Comparison of ENCODE assay signal across 8 mouse cellular contexts in the genomic region with DNA sequence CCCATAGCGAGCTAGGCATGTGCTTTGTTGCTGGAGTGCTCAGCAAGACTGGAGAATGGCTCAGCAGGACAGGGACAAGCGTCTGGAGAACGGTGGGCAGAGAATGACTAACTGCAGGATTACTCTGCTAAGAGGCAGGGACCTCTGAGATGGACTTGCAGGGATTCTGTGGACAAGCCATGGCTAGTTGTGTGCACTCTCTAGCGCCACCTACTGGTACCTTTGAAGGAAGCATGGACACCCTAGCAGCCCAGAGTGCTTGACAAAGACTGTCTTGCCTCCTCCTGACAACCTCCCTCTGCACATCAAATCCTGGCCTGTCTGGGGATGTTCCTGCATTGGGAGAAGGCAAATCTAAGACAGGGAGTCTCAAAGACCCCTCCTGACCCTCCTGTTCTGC.
DNase-seq lines count a peak whose midpoint lies in the region; ATAC-seq lines count a peak whose summit lies in the region.

No protein-coding gene starts in this region.

- no peak overlapping the region for H3K4me3 ChIP-seq in forebrain, embryonic 14.5 days (ENCODE audit: low read depth, low read length)
- H3K4me3 ChIP-seq in lung, embryonic 15.5 days: no peak overlapping the region

- H3K27me3 ChIP-seq in forebrain, embryonic 14.5 days (replicated peaks; ENCODE audit: control insufficient read depth, insufficient read depth, low read length): no peaks in the 10 kb centered on the region
- no peaks in the 10 kb centered on the region for H3K27me3 ChIP-seq in lung, embryonic 15.5 days

- H3K4me2 ChIP-seq in forebrain, embryonic 14.5 days (ENCODE audit: low read length): no peak overlapping the region
- no peak overlapping the region for H3K4me2 ChIP-seq in lung, embryonic 15.5 days

- H3K27ac ChIP-seq in forebrain, embryonic 14.5 days (ENCODE audit: low read depth, low read length): no peak overlapping the region
- H3K27ac ChIP-seq in lung, embryonic 15.5 days: no peak overlapping the region

- no peaks in the 10 kb centered on the region for H3K9me3 ChIP-seq in forebrain, embryonic 14.5 days (replicated peaks; ENCODE audit: control insufficient read depth, low read length)
- no peaks in the 10 kb centered on the region for H3K9me3 ChIP-seq in lung, embryonic 15.5 days

- peaks cover 15% of the 10 kb centered on the region for H3K36me3 ChIP-seq in forebrain, embryonic 14.5 days (ENCODE audit: control insufficient read depth, insufficient read depth, low read length)
- H3K36me3 ChIP-seq in lung, embryonic 15.5 days: no peaks in the 10 kb centered on the region

- WGBS in forebrain, embryonic 14.5 days: 17% methylated on average over 4 of the region's 4 CpGs
- 30% methylated on average over 4 of the region's 4 CpGs for WGBS in lung, embryonic 15.5 days

- no peak overlapping the region for H3K9ac ChIP-seq in forebrain, embryonic 14.5 days (ENCODE audit: low read length)
- no peak overlapping the region for H3K9ac ChIP-seq in lung, embryonic 15.5 days

- ATAC-seq in forebrain, embryonic 14.5 days: peak; percentile 68
- ATAC-seq in lung, embryonic 15.5 days (ENCODE audit: borderline replicate concordance, extremely low read depth, low FRiP score, low TSS enrichment): 0 out of 2 replicates have a peak, but pooled peaks have one; percentile 4

- peak; percentile 47 for DNase-seq in A20 (ENCODE audit: low read depth, low spot score)
- DNase-seq in ES-CJ7 (ENCODE audit: low read depth, low spot score): peak; percentile 87
- peak; percentile 35 for DNase-seq in cerebellum, adult 11 months
- DNase-seq in forebrain, embryonic 14.5 days (ENCODE audit: low spot score): peak; percentile 82
- DNase-seq in kidney, adult 9 months: peak; percentile 54
- DNase-seq in retina, postnatal 1 day: peak; percentile 89
- no peak for DNase-seq in urinary bladder, postnatal 4 days (ENCODE audit: low spot score in 2 of 2)

- H3K4me1 ChIP-seq in forebrain, embryonic 14.5 days (ENCODE audit: control insufficient read depth, insufficient read depth, low read length): no peaks in the 10 kb centered on the region; the same call in 1 of the 2 replicates
- no peaks in the 10 kb centered on the region for H3K4me1 ChIP-seq in lung, embryonic 15.5 days

Comparison
In these comparisons a context has a peak if more than half of its experiments do, and no peak if none do; other contexts are left out.
1. DNase-seq: peak in A20 (single experiment), ES-CJ7 (single experiment), cerebellum, adult 11 months (single experiment), forebrain, embryonic 14.5 days (single experiment), kidney, adult 9 months (single experiment) and retina, postnatal 1 day (single experiment); none in urinary bladder, postnatal 4 days (0 of 2).